Comparison of ENCODE assay signal across 8 mouse cellular contexts in the genomic region with DNA sequence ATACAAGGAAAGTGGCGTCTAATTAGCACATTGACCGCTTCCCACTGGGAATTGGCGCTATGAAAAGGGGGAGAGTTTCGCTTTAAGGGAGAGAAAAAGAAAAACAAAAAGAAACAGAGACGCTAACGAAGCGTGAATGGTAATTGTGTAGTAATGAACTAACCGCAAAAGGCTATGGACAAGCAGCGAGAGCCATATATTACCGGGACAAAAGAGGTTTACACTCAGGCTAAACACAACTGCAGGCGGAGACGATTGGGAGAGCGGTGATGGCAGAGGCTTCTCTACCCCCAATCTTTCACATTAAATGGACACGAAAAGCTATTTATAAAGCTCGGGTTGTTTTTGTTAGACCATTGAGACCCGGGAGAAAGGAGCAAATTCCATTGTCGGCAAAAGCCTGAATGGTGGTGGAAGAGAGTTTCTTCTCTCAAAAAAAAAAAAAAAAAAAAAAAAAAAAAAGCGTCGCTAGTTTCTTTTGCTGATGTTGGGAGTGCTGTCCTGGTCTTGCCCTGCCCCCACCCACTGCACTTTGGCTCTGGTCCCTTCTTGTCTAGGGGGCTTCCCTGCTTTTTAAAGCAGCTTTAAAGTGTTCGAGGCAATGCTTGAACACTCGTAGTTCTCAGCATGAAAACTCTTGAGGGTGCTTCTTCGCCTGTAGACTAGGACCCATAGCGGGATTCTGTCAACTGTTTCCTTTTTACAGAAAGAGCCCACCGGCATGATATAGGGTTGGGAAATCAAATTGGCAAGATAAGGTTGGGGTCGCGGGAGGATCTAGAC. TPM values are rescaled to one million over a fixed set of nuclear protein-coding genes. Genes with fewer than 3 reads are reported as not detected.
DNase-seq lines count a peak whose midpoint lies in the region; ATAC-seq lines count a peak whose summit lies in the region.

No protein-coding gene starts in this region.

- H3K4me1 ChIP-seq in kidney, embryonic 14.5 days (ENCODE audit: control insufficient read depth, insufficient read depth, low read length): peaks cover 5% of the 10 kb centered on the region; the same call in 1 of the 2 replicates
- H3K4me1 ChIP-seq in embryonic facial prominence, embryonic 10.5 days: peaks cover 47% of the 10 kb centered on the region
- peaks cover 21% of the 10 kb centered on the region for H3K4me1 ChIP-seq in intestine, embryonic 16.5 days (ENCODE audit: control insufficient read depth, insufficient read depth, low read length)
- no peaks in the 10 kb centered on the region for H3K4me1 ChIP-seq in neural tube, embryonic 11.5 days (ENCODE audit: control insufficient read depth, insufficient read depth, low read length)

- WGBS in kidney, embryonic 14.5 days: under 1% methylated on average over 26 of the region's 26 CpGs
- under 1% methylated on average over 26 of the region's 26 CpGs for WGBS in embryonic facial prominence, embryonic 10.5 days
- 2% methylated on average over 26 of the region's 26 CpGs for WGBS in intestine, embryonic 16.5 days
- under 1% methylated on average over 26 of the region's 26 CpGs for WGBS in neural tube, embryonic 11.5 days

- H3K9me3 ChIP-seq in kidney, embryonic 14.5 days (ENCODE audit: control insufficient read depth, low read length): no peaks in the 10 kb centered on the region
- no peaks in the 10 kb centered on the region for H3K9me3 ChIP-seq in embryonic facial prominence, embryonic 10.5 days
- no peaks in the 10 kb centered on the region for H3K9me3 ChIP-seq in intestine, embryonic 16.5 days (ENCODE audit: control insufficient read depth, low read length)
- H3K9me3 ChIP-seq in neural tube, embryonic 11.5 days (ENCODE audit: control insufficient read depth, low read length): no peaks in the 10 kb centered on the region

- H3K27ac ChIP-seq in kidney, embryonic 14.5 days (ENCODE audit: low read depth, low read length): no peak overlapping the region
- no peak overlapping the region for H3K27ac ChIP-seq in embryonic facial prominence, embryonic 10.5 days (replicated peaks)
- no peak overlapping the region for H3K27ac ChIP-seq in intestine, embryonic 16.5 days (ENCODE audit: low read length)
- no peak overlapping the region for H3K27ac ChIP-seq in neural tube, embryonic 11.5 days (ENCODE audit: low read depth, low read length)

- peaks cover 91% of the 10 kb centered on the region for H3K27me3 ChIP-seq in kidney, embryonic 14.5 days (ENCODE audit: control insufficient read depth, insufficient read depth, low read length)
- peaks cover 100% of the 10 kb centered on the region for H3K27me3 ChIP-seq in embryonic facial prominence, embryonic 10.5 days (replicated peaks; ENCODE audit: low read depth, poor library complexity, severe bottlenecking)
- peaks cover 67% of the 10 kb centered on the region for H3K27me3 ChIP-seq in intestine, embryonic 16.5 days (replicated peaks; ENCODE audit: control insufficient read depth, insufficient read depth, low read length)
- H3K27me3 ChIP-seq in neural tube, embryonic 11.5 days (ENCODE audit: control insufficient read depth, insufficient read depth, low read length): peaks cover 98% of the 10 kb centered on the region

- H3K36me3 ChIP-seq in kidney, embryonic 14.5 days (ENCODE audit: control insufficient read depth, insufficient read depth, low read length): no peaks in the 10 kb centered on the region
- H3K36me3 ChIP-seq in embryonic facial prominence, embryonic 10.5 days (replicated peaks): no peaks in the 10 kb centered on the region
- H3K36me3 ChIP-seq in intestine, embryonic 16.5 days (ENCODE audit: control insufficient read depth, insufficient read depth, low read length): no peaks in the 10 kb centered on the region
- H3K36me3 ChIP-seq in neural tube, embryonic 11.5 days (ENCODE audit: control insufficient read depth, insufficient read depth, low read length): no peaks in the 10 kb centered on the region

- DNase-seq in kidney, adult 9 months: no peak
- DNase-seq in embryonic facial prominence, embryonic 10.5 days (ENCODE audit: low spot score): peak; percentile 41
- DNase-seq in neural tube, embryonic 11.5 days (ENCODE audit: low spot score): peak; percentile 44
- no peak for DNase-seq in layer of hippocampus, adult 11-12 months (ENCODE audit: low spot score)
- DNase-seq in frontal cortex, postnatal 36 days (ENCODE audit: low spot score in 2 of 2): no peak

- peak overlapping the region; percentile 38 for H3K4me2 ChIP-seq in kidney, embryonic 14.5 days (replicated peaks; ENCODE audit: low read depth, low read length)
- H3K4me2 ChIP-seq in intestine, embryonic 16.5 days (ENCODE audit: low read depth, low read length): peak overlapping the region; percentile 75
- peak overlapping the region; percentile 2; the same call in 1 of the 2 replicates for H3K4me2 ChIP-seq in neural tube, embryonic 11.5 days (ENCODE audit: low read depth)

- no peak for ATAC-seq in kidney, embryonic 14.5 days (ENCODE audit: low FRiP score, low TSS enrichment)
- ATAC-seq in intestine, embryonic 16.5 days: no peak
- peak; percentile 66 for ATAC-seq in neural tube, embryonic 11.5 days (ENCODE audit: insufficient read depth, low FRiP score, low TSS enrichment)
- ATAC-seq in activated CD4-positive, CD25-positive, alpha-beta regulatory T cell, adult 4 months: no peak

- H3K4me3 ChIP-seq in kidney, embryonic 14.5 days (ENCODE audit: low read length): peak overlapping the region; percentile 35
- peak overlapping the region; percentile 45 for H3K4me3 ChIP-seq in embryonic facial prominence, embryonic 10.5 days
- peak overlapping the region; percentile 43 for H3K4me3 ChIP-seq in intestine, embryonic 16.5 days (ENCODE audit: low read length)
- H3K4me3 ChIP-seq in neural tube, embryonic 11.5 days (ENCODE audit: low read depth, low read length): peak overlapping the region; percentile 13; the same call in 1 of the 2 replicates

- H3K9ac ChIP-seq in kidney, embryonic 14.5 days (ENCODE audit: low read depth, low read length): no peak overlapping the region
- no peak overlapping the region for H3K9ac ChIP-seq in intestine, embryonic 16.5 days (ENCODE audit: low read depth, low read length)
- H3K9ac ChIP-seq in neural tube, embryonic 11.5 days (ENCODE audit: low read length): no peak overlapping the region

RNA-seq across cellular contexts. Expression of gene Dbx1, which starts 2.2 kb away (rescaled TPM):
- not detected in 2 replicates for polyA plus RNA-seq in kidney, embryonic 14.5 days (2014; fragmentation: Nextera tagmentation; extraction: Ambion mirVana)
- polyA plus RNA-seq in embryonic facial prominence, embryonic 10.5 days (2016; fragmentation: Nextera tagmentation; extraction: Ambion mirVana): 5.1 and 22.0 TPM in 2 replicates
- polyA plus RNA-seq in intestine, embryonic 16.5 days (2015; fragmentation: Nextera tagmentation; extraction: Ambion mirVana): 0.06 TPM in 1 of 2 replicates, not detected in the other
- polyA plus RNA-seq in neural tube, embryonic 11.5 days (2014; fragmentation: Nextera tagmentation; extraction: Ambion mirVana): 17.2 and 18.6 TPM in 2 replicates
- not detected for polyA plus RNA-seq in activated CD4-positive, CD25-positive, alpha-beta regulatory T cell, adult 4 months (2017; shearing (Covaris generic))

Comparison
In these comparisons a context has a peak if more than half of its experiments do, and no peak if none do; other contexts are left out.
1. H3K4me2 ChIP-seq: peak in every context shown above with its lines; median percentile 75 in intestine, embryonic 16.5 days; 38 in kidney, embryonic 14.5 days; 2 in neural tube, embryonic 11.5 days.
2. DNase-seq: peak in embryonic facial prominence, embryonic 10.5 days (single experiment) and neural tube, embryonic 11.5 days (single experiment); none in kidney, adult 9 months (single experiment), layer of hippocampus, adult 11-12 months (single experiment) and frontal cortex, postnatal 36 days (0 of 2).
3. Peak in every context shown above with its lines, with median percentiles within 50 percentile points of each other: H3K4me3 ChIP-seq.